Mouse (Mus musculus) liver, embryonic 13.5 days (tissue): ENCODE data around the gene Tbc1d15. TPM values are rescaled to one million over a fixed set of nuclear protein-coding genes. Genes with fewer than 3 reads are reported as not detected.
"Not testable (repeated sequence)": the region's sequence is repeated elsewhere in the genome, so short reads cannot be mapped to it uniquely, and the experiment has no call there.

Source experiments
- ATAC-seq: fragments of 200-750 bp; cut with Nextera tagmentation; 2 replicates; pipeline ENCODE4 v1.8.0; 2017; ENCODE audit warnings: low read depth, mild to moderate bottlenecking, moderate number of reproducible peaks, moderate library complexity
- DNase-seq: peaks from one replicate; pipeline ENCODE4 v3.0.0; 2022
- H3K27ac ChIP-seq: fragments of 300-500 bp; sonication (generic); 2 replicates; pipeline ENCODE4 v1.5.1; 2015; ENCODE audit warnings: moderate library complexity, mild to moderate bottlenecking, inconsistent platforms
- H3K27me3 ChIP-seq: fragments of 300-500 bp; sonication (generic); 2 replicates; pipeline ENCODE4 v1.6.1; 2015; ENCODE audit warnings: mild to moderate bottlenecking, inconsistent platforms
- H3K36me3 ChIP-seq: fragments of 300-500 bp; sonication (generic); 2 replicates; pipeline ENCODE4 v1.6.1; 2015; ENCODE audit warnings: mild to moderate bottlenecking, inconsistent platforms
- H3K4me1 ChIP-seq: fragments of 300-500 bp; sonication (generic); replicated peaks from 2 replicates; pipeline ENCODE4 v1.6.1; 2015; ENCODE audit warnings: inconsistent platforms
- H3K4me2 ChIP-seq: fragments of 300-500 bp; sonication (generic); 2 replicates; pipeline ENCODE4 v1.6.1; 2015; ENCODE audit warnings: inconsistent platforms, mild to moderate bottlenecking, moderate library complexity
- H3K4me3 ChIP-seq: fragments of 300-500 bp; sonication (generic); replicated peaks from 2 replicates; pipeline ENCODE4 v1.5.1; 2015; ENCODE audit warnings: mild to moderate bottlenecking, inconsistent platforms
- H3K9ac ChIP-seq: fragments of 300-500 bp; sonication (generic); 2 replicates; pipeline ENCODE4 v1.6.1; 2015; ENCODE audit warnings: mild to moderate bottlenecking, inconsistent platforms
- H3K9me3 ChIP-seq: fragments of 300-500 bp; sonication (generic); replicated peaks from 2 replicates; pipeline ENCODE4 v1.6.1; 2016; ENCODE audit warnings: inconsistent platforms
- WGBS: fragments of 180-500 bp; shearing (Covaris S2); methylation state at CpG from one replicate; pipeline ENCODE4 v1.1.7; 2015; ENCODE audit not compliant: insufficient replicate concordance; 5-methylcytosine and 5-hydroxymethylcytosine counted together
- polyA plus RNA-seq: library from polyadenylated mRNA; unstranded; fragments of >200 nt; fragmentation: Nextera tagmentation; extraction: Ambion mirVana; gene quantifications from 2 replicates; pipeline ENCODE4 v1.2.1, GENCODE M21; 2015

Tbc1d15 gene
- polyA plus RNA-seq, 1 experiment from 2014 or later, result 36.1 TPM

DNA sequence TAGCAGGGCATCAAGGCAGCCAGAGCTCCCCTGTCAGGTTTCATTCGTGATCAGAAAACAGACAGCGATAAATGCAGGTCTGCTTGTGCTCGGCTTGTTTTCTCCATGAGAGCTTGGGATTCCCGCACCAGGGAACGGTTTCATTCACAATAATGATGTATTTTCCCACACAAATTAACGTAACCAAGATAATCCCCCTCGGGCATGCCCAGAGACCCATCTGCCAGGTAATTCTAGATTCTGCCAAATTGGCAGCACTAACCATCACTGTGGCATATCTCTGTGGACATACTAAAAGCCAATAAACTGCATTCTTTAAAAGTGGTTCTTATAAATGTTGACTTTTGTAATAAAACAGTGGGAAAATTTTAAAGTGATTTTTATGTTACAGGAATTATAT, 60.1 kb downstream of the Tbc1d15 start:
- Histone ChIP-seq H3K4me3 (no peak overlapping the region), H3K36me3 (no peaks in the 10 kb centered on the region), H3K4me1 (no peaks in the 10 kb centered on the region), H3K4me2 (no peak overlapping the region), H3K9me3 (no peaks in the 10 kb centered on the region), H3K9ac (no peak overlapping the region), H3K27ac (no peak overlapping the region), H3K27me3 (no peaks in the 10 kb centered on the region)
- DNase-seq (no peak), ATAC-seq (no peak)
- 74% methylated on average over 7 of the region's 7 CpGs for WGBS

DNA sequence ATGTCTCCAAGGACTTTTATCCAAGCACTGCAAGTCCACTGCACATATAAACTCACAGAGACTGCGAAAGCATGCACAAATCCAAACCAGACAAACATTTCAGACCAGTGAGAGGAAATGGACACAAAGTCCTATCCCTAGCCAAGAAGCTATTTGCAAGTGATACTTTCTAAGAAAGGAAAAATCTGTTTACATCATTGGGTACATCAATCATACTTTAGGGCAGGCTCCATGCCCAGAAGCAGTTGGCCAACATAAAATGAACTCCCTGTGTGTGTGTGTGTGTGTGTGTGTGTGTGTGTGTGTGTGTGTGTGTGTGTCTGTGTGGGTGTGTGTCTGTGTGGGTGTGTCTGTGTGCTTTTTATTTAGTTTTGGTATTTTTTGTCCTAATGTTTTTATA, 63.9 kb downstream of the Tbc1d15 start:
- no peaks in the 10 kb centered on the region for H3K36me3 ChIP-seq
- ATAC-seq, result no peak
- H3K4me3 ChIP-seq, result no peak overlapping the region
- 76% methylated on average over 1 of the region's 1 CpGs for WGBS
- no peaks in the 10 kb centered on the region for H3K27me3 ChIP-seq
- DNase-seq, result no peak
- H3K9ac ChIP-seq, result no peak overlapping the region
- H3K4me2 ChIP-seq, result no peak overlapping the region
- H3K9me3 ChIP-seq, result no peaks in the 10 kb centered on the region
- H3K27ac ChIP-seq, result no peak overlapping the region
- H3K4me1 ChIP-seq, result no peaks in the 10 kb centered on the region

DNA sequence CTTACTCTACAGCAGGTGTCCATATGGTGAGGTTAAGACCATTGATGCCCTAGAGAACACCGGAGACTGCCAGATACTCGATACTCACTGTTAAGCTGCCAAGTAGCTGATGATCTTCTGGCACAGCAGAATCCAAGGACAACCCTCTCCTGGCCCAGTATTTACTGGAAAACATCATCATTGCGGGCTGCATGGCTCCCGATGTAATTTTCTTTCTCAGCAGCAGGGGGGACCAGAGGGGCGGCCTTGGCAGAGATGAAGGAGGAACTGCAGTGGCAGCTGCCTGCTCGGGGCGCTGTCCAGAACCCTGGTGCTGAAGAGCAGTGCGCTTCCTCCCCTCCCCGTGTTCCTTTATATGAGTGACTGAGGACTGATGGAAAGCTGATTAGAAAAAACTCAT, 66.6 kb downstream of the Tbc1d15 start, which contains the start of gene Tph2:
TSS of gene Tph2 (minus strand) at position 326 of the 400 bp plus-strand sequence.
- Histone ChIP-seq H3K9me3 (no peaks in the 10 kb centered on the region), H3K9ac (no peak within 1 kb of the TSS), H3K27ac (no peak within 1 kb of the TSS), H3K4me1 (no peaks in the 10 kb centered on the region), H3K36me3 (no peaks in the 10 kb centered on the region), H3K4me2 (no peak within 1 kb of the TSS), H3K4me3 (no peak within 1 kb of the TSS), H3K27me3 (no peaks in the 10 kb centered on the region)
- DNase-seq (peak; percentile 50), ATAC-seq (no peak)
- WGBS, result 6% methylated on average over 9 of the region's 9 CpGs

DNA sequence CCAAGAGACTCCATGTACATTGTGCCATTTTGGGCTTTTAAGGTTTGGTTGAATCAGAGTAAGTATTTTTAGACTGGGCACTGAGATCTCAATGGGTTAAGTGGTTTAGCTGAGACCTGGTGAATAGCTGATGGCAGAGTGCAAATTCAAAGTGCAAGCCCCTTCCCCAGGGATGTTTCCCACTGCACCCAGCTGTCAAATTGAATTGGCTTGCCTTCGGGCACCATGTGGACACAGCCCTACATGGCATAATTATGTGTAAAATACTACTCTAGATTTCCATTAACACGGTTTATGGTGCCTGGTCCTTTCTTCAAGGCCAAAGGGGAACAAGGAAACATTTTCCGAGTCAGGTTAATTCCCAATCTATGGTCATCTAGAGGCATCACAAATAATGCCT, 70.2 kb downstream of the Tbc1d15 start:
- no peak for DNase-seq
- Histone ChIP-seq H3K4me1 (no peaks in the 10 kb centered on the region), H3K9ac (no peak overlapping the region), H3K4me3 (no peak overlapping the region), H3K9me3 (no peaks in the 10 kb centered on the region), H3K27ac (no peak overlapping the region), H3K27me3 (no peaks in the 10 kb centered on the region), H3K36me3 (no peaks in the 10 kb centered on the region), H3K4me2 (no peak overlapping the region)
- no peak for ATAC-seq
- WGBS, result 53% methylated on average over 3 of the region's 3 CpGs

DNA sequence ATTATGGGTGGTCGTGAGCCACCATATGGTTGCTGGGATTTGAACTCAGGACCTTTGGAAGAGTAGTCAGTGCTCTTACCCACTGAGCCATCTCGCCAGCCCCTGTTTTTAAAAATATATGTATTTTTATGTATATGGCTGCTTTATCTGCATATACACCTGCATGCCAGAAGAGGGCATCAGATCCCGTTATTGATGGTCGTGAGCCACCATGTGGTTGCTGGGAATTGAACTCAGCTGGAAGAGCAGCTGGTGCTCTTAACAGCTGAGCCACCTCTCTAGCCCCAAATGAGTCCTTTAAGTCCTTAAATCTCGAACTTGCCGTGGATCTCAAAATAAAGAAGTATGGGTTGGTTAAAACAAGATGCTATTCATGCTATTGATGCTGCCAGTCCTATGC, 73.2 kb downstream of the Tbc1d15 start:
- not testable (repeated sequence) for H3K4me1 ChIP-seq, DNase-seq, H3K9ac ChIP-seq, H3K4me2 ChIP-seq, H3K9me3 ChIP-seq, ATAC-seq, H3K36me3 ChIP-seq, H3K27ac ChIP-seq, H3K4me3 ChIP-seq, H3K27me3 ChIP-seq
- WGBS, result 41% methylated on average over 6 of the region's 6 CpGs

DNA sequence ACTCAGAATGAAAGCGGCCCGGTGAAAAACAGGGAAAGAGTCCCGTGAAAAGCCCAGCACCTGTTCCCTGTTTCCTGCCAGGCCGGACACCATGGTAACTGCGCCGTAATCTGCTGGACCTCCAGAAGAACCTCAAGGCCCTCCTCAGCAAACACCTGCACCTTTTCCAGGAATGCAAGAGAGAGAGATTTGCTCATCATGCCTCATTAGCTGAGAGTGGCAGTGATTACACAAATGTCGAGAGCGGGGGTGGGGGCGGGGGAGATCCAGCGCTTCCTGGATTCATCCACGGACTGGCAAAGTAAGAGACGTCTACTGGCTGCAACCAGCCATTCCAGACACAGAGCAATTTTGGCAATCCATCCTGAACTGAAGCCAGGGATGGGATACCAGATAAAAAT, 75.7 kb downstream of the Tbc1d15 start:
- H3K27me3 ChIP-seq, result no peaks in the 10 kb centered on the region
- no peak overlapping the region for H3K4me2 ChIP-seq
- H3K9me3 ChIP-seq, result no peaks in the 10 kb centered on the region
- H3K9ac ChIP-seq, result no peak overlapping the region
- no peak overlapping the region for H3K27ac ChIP-seq
- WGBS, result 59% methylated on average over 12 of the region's 12 CpGs
- no peak for DNase-seq
- no peak overlapping the region for H3K4me3 ChIP-seq
- H3K36me3 ChIP-seq, result no peaks in the 10 kb centered on the region
- no peak for ATAC-seq
- H3K4me1 ChIP-seq, result no peaks in the 10 kb centered on the region

DNA sequence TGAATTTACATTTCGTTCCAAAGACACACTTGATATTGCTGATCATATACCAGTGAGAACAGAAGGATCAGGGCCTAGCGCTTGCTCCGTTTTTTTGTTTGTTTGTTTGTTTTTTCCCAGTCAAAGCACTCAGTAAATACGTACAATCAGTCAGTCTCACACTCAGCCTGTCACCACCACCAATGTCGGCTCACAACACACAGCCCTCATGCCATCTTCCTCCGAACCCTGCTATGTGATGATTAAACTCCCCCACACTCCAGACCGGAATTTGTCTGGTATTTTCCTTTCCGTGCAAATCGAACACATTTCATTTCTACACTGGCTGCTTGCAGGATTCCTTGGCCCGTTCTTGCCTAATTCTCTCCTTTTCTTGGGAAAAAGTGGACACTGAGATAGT, 77.9 kb downstream of the Tbc1d15 start:
- Histone ChIP-seq H3K36me3 (no peaks in the 10 kb centered on the region), H3K9me3 (no peaks in the 10 kb centered on the region), H3K4me1 (no peaks in the 10 kb centered on the region), H3K9ac (no peak overlapping the region), H3K27me3 (no peaks in the 10 kb centered on the region), H3K4me3 (no peak overlapping the region), H3K4me2 (no peak overlapping the region), H3K27ac (no peak overlapping the region)
- DNase-seq, result no peak
- WGBS, result 68% methylated on average over 10 of the region's 10 CpGs
- ATAC-seq, result no peak

DNA sequence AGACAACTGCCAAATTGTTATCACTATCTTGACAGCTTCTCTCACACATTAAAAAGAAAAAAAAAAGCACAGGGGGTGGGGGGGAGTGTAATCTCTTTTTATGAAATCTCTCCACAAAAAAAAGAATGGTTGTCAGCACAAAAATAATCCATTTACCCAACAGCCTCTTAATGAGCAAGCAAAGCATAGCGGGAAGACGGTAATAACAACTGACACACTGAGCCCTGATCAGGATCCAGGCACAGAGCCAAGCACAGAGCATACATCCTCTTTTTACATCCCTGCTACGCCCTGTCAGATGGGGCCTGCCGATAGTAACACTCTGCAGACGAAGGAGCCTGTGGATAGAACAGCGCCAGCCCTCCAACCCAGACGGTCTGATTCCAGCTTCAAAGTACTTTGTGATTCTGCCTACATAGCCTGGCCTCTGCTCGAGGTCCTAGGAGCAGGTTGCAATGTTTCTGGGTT, 79.9 kb downstream of the Tbc1d15 start:
- Histone ChIP-seq H3K4me3 (no peak overlapping the region), H3K27ac (no peak overlapping the region), H3K4me2 (no peak overlapping the region), H3K36me3 (no peaks in the 10 kb centered on the region), H3K27me3 (no peaks in the 10 kb centered on the region), H3K9me3 (no peaks in the 10 kb centered on the region), H3K4me1 (no peaks in the 10 kb centered on the region), H3K9ac (no peak overlapping the region)
- WGBS, result 47% methylated on average over 8 of the region's 8 CpGs
- ATAC-seq (no peak), DNase-seq (no peak)

DNA sequence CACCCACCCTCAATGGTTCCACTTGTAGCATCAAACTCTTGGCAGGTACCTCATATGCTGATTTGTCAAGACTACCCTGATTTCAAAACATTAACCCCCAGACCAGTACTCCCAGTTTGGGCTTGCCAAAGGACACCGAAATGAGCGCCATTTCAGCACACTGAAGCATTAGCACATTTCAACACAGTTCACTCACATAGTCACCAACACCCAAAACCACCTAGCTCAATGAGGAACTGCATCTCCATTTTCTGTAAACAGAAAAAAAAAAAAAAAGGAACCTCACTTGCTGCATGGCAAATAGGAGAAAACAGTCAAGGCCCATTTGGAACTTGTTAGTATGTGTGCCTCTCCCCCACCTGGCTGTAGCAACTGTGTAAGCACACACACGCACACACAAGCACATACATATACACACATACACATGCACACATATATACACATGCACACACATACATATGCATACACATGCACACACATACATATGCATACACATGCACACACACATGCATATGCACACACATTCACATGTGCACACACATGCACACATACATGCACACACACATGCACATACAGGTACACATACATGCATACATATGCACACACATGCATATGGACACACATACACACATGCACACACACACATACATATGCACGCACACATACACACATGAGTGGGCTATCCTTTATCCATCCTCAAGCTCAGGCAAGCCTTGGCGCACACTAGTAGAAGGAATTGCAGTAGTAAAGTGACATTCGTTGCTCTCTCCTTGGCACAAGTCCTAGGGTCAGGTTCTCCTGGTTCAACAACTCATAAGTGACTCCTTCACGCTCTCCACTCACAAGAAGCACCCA, 80.5 kb downstream of the Tbc1d15 start:
- no peaks in the 10 kb centered on the region for H3K9me3 ChIP-seq
- no peak overlapping the region for H3K4me2 ChIP-seq
- H3K4me3 ChIP-seq, result no peak overlapping the region
- no peak for ATAC-seq
- no peak overlapping the region for H3K9ac ChIP-seq
- H3K36me3 ChIP-seq, result no peaks in the 10 kb centered on the region
- H3K27ac ChIP-seq, result no peak overlapping the region
- no peaks in the 10 kb centered on the region for H3K4me1 ChIP-seq
- no peaks in the 10 kb centered on the region for H3K27me3 ChIP-seq
- 68% methylated on average over 7 of the region's 7 CpGs for WGBS
- DNase-seq, result no peak

DNA sequence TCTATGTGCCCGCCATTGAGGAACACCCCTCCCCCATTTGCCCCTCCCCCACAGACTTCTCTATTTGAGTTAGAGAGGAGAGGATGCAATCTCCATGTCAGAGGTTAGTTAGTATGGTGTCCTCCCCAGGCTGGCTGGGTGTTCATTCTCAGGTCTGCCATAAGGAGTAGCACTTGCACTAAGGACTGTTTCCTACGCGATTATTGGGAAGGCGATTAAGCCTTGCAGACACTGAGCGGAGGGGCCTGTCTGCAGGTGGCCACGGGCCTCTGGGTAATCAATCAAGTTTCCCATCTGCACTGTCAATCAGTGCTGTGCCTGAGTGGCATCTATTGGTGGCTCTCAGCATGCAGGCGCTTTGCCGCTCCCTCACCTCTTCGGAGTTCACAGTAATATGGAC, 81.9 kb downstream of the Tbc1d15 start:
- Histone ChIP-seq H3K27ac (no peak overlapping the region), H3K9me3 (no peaks in the 10 kb centered on the region), H3K36me3 (no peaks in the 10 kb centered on the region), H3K27me3 (no peaks in the 10 kb centered on the region), H3K4me3 (no peak overlapping the region), H3K9ac (no peak overlapping the region), H3K4me1 (no peaks in the 10 kb centered on the region), H3K4me2 (no peak overlapping the region)
- WGBS, result 49% methylated on average over 9 of the region's 9 CpGs
- DNase-seq, result no peak
- ATAC-seq, result no peak

DNA sequence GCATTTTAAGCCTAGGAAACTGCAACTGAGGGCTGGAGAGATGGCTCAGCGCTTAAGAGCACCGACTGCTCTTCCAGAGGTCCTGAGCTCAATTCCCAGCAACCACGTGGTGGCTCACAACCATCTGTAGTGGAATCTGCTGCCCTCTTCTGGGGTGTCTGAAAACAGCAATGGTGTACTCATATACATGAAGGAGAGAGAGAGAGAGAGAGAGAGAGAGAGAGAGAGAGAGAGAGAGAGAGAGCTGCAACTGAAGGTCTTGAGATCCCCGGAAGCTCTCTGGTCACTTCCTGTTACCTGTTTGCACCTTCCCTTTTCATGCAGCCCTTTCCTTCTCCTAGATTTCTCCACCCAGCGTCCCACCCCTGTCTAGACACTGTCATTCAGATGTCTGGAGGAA, 91.0 kb downstream of the Tbc1d15 start:
- no peak overlapping the region for H3K4me2 ChIP-seq
- H3K9ac ChIP-seq, result no peak overlapping the region
- H3K27me3 ChIP-seq, result peaks cover 8% of the 10 kb centered on the region; the same call in 1 of the 2 replicates
- 50% methylated on average over 5 of the region's 5 CpGs for WGBS
- no peak overlapping the region for H3K4me3 ChIP-seq
- H3K27ac ChIP-seq, result no peak overlapping the region
- ATAC-seq, result no peak
- DNase-seq, result no peak
- H3K36me3 ChIP-seq, result no peaks in the 10 kb centered on the region
- no peaks in the 10 kb centered on the region for H3K9me3 ChIP-seq
- H3K4me1 ChIP-seq, result no peaks in the 10 kb centered on the region
